Mouse (Mus musculus) embryonic facial prominence, embryonic 10.5 days (tissue): ENCODE data around the gene Rasl10b. TPM values are rescaled to one million over a fixed set of nuclear protein-coding genes. Genes with fewer than 3 reads are reported as not detected.
A peak's percentile ranks its signal among the peaks of the same experiment; 100 is the strongest.

Experiments used
- DNase-seq: peaks from one replicate; pipeline ENCODE4 v3.0.0-alpha.2; 2017; ENCODE audit warnings: low spot score
- H3K27ac ChIP-seq: fragments of 300-500 bp; sonication (generic); replicated peaks from 2 replicates; pipeline ENCODE4 v1.5.1; 2016; ENCODE audit warnings: mild to moderate bottlenecking
- H3K27me3 ChIP-seq: fragments of 300-500 bp; sonication (generic); replicated peaks from 2 replicates; pipeline ENCODE4 v1.6.1; 2016; ENCODE audit warnings: low read depth, mild to moderate bottlenecking; ENCODE audit not compliant: poor library complexity, severe bottlenecking
- H3K36me3 ChIP-seq: fragments of 300-500 bp; sonication (generic); replicated peaks from 2 replicates; pipeline ENCODE4 v1.6.1; 2016; ENCODE audit warnings: mild to moderate bottlenecking, moderate library complexity
- H3K4me1 ChIP-seq: fragments of 300-500 bp; sonication (generic); 2 replicates; pipeline ENCODE4 v1.6.1; 2016
- H3K4me3 ChIP-seq: fragments of 300-500 bp; sonication (generic); 2 replicates; pipeline ENCODE4 v1.5.1; 2016; ENCODE audit warnings: mild to moderate bottlenecking, moderate library complexity
- H3K9me3 ChIP-seq: fragments of 300-500 bp; sonication (generic); 2 replicates; pipeline ENCODE4 v1.6.1; 2016; ENCODE audit warnings: mild to moderate bottlenecking
- WGBS: fragments of 180-500 bp; shearing (Covaris S2); methylation state at CpG from one replicate; pipeline ENCODE4 v1.1.7; 2016; 5-methylcytosine and 5-hydroxymethylcytosine counted together
- polyA plus RNA-seq: library from polyadenylated mRNA; unstranded; fragments of >200 nt; fragmentation: Nextera tagmentation; extraction: Ambion mirVana; gene quantifications from 2 replicates; pipeline ENCODE4 v1.2.1, GENCODE M21; 2016

The Rasl10b gene
- polyA plus RNA-seq, 1 experiment from 2014 or later: 3.1 TPM

DNA sequence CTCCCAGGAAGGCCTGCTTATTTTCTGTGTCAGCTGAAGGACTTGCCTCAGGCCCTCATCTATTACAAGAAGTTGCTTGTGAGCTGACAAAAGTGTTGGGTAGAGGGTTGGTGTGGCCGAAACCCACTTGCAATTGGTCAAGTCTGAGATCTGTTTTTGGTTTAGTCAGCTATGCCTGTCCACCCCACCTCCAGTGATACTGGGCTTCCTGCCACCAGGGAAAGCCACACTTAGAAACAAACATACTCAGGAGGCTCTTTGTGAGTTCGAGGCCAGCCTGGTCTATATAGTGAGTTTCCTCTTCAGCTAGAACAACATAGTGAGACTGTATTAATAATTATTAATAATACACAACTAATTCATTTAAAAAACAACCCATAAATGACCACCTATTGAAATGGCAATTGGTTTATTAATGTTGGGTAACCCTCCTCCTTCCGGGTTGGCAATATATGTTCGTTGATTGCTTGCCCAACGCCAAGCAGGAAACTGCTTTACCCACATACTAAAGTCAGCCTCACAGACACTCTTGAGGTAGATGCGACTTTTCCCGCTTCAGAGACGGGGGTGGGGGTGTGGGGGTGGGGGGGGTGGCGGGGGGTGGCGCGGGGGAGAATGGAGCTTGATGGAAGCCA, 30.6 kb downstream of the Rasl10b start:
- H3K4me3 ChIP-seq: peak overlapping the region; percentile 72
- no peaks in the 10 kb centered on the region for H3K9me3 ChIP-seq
- peaks cover 36% of the 10 kb centered on the region for H3K4me1 ChIP-seq
- H3K27me3 ChIP-seq: peaks cover 59% of the 10 kb centered on the region
- 31% methylated on average over 11 of the region's 11 CpGs for WGBS
- DNase-seq: no peak
- no peaks in the 10 kb centered on the region for H3K36me3 ChIP-seq
- peak overlapping the region; percentile 83; the same call in 1 of the 2 replicates for H3K27ac ChIP-seq

DNA sequence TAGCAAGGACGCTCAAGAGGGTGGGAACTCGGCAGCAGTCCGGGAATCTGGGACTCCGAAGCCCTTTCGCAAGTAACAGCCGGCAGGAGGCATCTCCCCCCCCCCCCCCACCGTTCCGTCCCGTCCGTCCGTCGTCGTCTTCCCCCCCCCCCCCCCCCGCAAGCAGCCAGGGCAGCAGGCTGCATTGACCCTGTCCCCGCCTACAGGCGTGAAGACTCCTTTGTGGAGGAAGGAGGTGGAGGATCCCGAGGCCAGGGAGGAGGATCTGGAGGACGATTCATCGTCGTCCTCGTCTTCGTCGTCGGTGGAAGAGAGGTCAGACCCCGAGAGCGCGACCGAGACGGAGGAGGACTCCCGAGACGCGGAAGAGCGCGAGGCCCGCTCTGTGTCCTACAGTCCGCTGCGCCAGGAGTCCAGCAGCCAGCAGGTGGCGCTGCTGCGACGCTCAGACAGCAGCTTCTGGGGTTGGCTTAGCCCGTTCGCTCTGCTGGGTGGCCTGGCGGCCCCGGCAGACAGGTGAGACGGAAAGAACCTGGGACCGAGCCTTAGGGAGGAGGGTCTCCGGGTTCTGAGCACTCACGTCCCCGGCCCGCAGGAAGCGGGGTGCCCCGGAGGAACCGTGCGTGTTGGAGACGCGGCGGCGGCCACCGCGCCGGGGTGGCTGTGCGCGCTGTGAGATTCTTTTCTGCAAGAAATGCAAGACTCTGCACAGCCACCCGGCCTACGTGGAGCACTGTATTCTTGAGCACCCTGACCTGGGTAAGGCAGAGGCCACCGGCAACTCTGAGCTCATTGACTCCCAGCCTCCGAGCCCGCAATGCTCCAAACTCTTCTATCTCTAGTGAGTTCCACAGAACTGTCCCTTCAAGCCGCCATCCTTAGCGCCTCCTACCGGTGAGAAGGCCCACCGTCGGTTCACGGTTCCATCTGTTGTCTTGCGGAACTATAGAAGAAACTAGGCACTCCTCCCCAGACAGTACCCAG, 31.4 kb downstream of the Rasl10b start:
- WGBS: under 1% methylated on average over 71 of the region's 75 CpGs
- Histone ChIP-seq H3K4me3 (peak overlapping the region; percentile 72), H3K4me1 (peaks cover 41% of the 10 kb centered on the region), H3K27ac (peak overlapping the region; percentile 83), H3K27me3 (peaks cover 65% of the 10 kb centered on the region), H3K36me3 (no peaks in the 10 kb centered on the region), H3K9me3 (no peaks in the 10 kb centered on the region)
- peak; percentile 90 for DNase-seq

DNA sequence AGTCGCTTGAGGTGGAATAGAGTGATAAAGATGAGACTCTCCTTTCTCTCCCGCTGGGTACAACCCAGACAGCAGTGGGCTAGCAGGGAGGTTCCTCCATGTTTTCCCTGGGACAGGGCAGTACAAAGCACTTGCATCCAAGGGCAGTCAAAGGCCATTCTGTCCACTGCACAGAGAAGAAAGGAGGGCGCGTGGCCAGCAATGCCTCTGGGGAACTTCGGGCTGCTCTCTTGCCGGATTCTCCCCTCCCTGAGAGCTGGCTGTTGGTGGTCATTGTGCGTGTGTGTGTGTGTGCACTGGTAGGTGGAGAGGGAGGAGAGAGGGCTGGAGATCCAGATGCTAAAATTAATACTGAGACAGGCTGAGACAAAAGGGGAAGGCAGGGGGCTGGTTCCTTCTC, 32.3 kb downstream of the Rasl10b start:
- H3K4me3 ChIP-seq: 0 out of 2 replicates have a peak overlapping the region, but pooled peaks have one; percentile 72
- H3K27ac ChIP-seq: no peak overlapping the region
- H3K4me1 ChIP-seq: peaks cover 41% of the 10 kb centered on the region
- 42% methylated on average over 7 of the region's 7 CpGs for WGBS
- DNase-seq: no peak
- peaks cover 67% of the 10 kb centered on the region for H3K27me3 ChIP-seq
- H3K36me3 ChIP-seq: no peaks in the 10 kb centered on the region
- H3K9me3 ChIP-seq: no peaks in the 10 kb centered on the region

DNA sequence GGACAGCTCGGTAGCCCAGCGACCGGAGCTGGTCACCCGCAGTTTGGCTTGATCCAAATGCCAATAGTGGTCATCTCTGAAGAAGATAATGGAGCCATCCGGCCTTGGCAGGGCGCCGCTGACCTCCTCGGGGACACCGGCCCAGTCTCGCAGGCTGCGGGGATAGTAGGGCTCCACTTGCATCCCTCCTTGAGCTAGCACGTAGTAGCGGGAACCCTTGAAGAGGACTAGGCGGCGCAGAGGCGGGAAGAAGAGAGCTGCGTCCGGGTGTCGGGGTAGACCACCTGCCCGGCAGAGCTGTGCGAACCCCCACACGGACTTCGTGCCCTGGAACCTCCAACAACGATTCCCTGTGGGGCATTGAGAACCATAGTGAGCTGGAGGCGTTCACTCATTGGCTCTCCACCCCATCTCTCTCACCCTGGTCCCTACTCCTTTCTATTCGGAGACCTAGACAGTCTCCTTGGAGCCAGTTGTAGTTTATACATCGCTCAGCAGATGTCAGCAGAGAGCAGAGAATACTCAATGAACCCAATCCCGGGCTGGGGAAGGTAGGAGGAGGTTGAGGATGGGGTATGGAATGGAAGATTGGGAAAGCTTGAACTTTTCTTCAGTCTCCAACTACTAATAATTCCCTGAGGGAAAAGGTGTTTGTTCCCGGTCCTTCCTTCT, 33.8 kb downstream of the Rasl10b start:
- peaks cover 51% of the 10 kb centered on the region for H3K4me1 ChIP-seq
- peak overlapping the region; percentile 43 for H3K4me3 ChIP-seq
- H3K27ac ChIP-seq: no peak overlapping the region
- peak; percentile 77 for DNase-seq
- no peaks in the 10 kb centered on the region for H3K9me3 ChIP-seq
- H3K36me3 ChIP-seq: no peaks in the 10 kb centered on the region
- WGBS: 11% methylated on average over 29 of the region's 29 CpGs
- peaks cover 82% of the 10 kb centered on the region for H3K27me3 ChIP-seq

DNA sequence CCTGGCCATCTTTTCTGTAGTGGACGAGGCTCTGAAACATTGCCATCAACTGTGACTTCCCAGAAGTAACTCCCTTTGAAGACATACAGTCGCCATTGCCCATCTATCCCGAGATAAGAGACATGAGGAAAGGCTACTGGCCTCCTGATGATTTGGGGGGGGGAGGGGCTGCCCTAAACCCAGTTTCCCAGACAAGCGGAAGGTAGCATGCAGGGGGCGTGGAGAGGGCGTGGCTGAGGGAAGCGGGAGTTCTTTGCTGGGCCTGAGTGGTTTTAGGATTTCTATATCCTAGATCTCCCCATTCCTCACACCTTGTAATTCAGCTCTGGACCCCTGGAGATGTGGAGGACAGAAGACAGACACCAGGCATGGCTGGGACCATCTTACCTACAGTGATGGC, 34.9 kb downstream of the Rasl10b start:
- Histone ChIP-seq H3K9me3 (no peaks in the 10 kb centered on the region), H3K4me3 (peak overlapping the region; percentile 25; the same call in 1 of the 2 replicates), H3K4me1 (peaks cover 62% of the 10 kb centered on the region), H3K27ac (no peak overlapping the region), H3K27me3 (peaks cover 77% of the 10 kb centered on the region), H3K36me3 (no peaks in the 10 kb centered on the region)
- 12% methylated on average over 7 of the region's 7 CpGs for WGBS
- no peak for DNase-seq

DNA sequence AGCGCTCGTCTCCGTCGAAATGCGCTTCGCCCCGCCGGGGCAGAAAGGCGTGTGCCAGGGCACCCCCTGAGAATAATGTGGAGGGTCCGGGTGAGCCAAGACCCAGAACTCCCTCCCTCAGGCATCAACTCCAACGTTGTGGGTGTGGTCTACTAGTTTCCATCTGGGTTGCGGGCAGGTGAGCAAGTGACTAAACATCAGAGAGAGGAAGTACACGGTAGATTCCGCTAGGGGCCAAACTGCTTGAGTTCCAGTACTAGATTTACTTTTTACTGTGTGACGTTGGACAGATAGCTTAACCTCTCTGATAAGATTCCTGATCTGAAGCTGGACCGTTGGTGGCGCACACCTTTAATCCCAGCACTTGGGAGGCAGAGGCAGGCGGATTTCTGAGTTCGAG, 36.1 kb downstream of the Rasl10b start:
- Histone ChIP-seq H3K27ac (no peak overlapping the region), H3K4me3 (peak overlapping the region; percentile 43), H3K4me1 (peaks cover 70% of the 10 kb centered on the region), H3K36me3 (no peaks in the 10 kb centered on the region), H3K9me3 (no peaks in the 10 kb centered on the region), H3K27me3 (peaks cover 70% of the 10 kb centered on the region)
- no peak for DNase-seq
- WGBS: 30% methylated on average over 19 of the region's 19 CpGs

DNA sequence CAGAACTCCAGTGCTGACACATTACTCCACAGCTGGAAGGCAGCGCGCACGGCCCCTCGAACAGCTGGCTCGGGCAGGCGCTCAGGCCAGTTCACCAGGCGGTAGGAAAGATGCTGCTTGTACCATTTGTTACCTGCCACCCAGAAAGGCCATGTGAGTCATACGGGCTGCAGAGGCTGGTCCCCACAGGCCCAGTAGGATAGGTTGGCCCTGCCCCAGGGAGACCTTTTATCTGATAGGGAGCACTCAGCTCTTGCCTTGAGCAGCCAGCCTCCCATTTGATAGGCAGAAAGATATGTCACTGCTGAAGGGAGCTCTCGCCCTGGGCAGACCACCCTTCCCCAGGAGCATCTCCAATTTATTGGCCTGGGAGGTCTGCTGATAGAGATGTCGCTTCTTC, 38.7 kb downstream of the Rasl10b start:
- H3K27me3 ChIP-seq: peaks cover 54% of the 10 kb centered on the region
- peak overlapping the region; percentile 78; the same call in 1 of the 2 replicates for H3K27ac ChIP-seq
- H3K4me1 ChIP-seq: peaks cover 58% of the 10 kb centered on the region
- no peak for DNase-seq
- 59% methylated on average over 10 of the region's 10 CpGs for WGBS
- H3K4me3 ChIP-seq: no peak overlapping the region
- H3K9me3 ChIP-seq: no peaks in the 10 kb centered on the region
- no peaks in the 10 kb centered on the region for H3K36me3 ChIP-seq

DNA sequence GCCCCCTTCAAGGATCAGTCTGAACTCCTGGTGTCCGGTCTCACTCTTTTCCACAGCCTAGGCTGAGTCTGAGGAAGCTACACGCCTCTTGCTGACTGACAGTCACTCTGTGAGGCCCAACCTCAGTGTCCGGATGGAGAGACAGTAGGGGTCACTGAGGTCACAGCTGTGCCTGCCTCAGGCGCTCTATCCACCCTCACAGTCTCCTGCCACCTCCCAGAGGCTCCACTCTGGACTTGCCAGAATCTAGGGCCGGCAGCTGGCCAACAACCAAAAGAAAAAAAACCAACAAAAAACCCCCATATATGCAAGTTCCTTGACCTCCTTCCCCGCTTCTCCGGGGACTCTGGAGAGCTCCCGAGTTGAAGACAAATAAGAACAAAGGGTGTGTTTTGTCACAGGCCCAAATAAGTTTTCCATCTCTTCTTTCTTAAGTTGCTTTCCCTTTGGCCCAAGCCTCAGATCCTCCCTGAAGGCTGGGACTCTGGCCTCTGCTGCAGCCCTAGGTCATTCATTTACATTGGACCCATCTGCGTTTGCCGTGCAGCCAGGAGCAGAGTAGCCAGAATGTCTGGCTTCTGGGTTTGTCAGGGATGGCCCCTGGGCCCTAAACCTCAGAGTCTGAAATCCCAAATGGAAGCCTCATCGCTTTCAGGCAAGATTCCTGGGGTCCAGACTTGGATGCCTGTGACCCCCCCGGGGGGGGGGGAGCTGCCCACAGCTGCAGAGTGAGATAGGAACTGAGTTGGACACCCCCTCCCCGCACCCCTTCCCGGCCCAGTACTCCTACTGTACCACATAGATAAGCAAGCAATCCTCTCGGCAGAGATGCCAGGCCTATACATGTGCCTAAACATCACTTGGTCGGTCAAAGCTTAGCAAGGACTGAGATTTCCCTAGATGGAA, 39.3 kb downstream of the Rasl10b start:
- 28% methylated on average over 16 of the region's 16 CpGs for WGBS
- Histone ChIP-seq H3K36me3 (no peaks in the 10 kb centered on the region), H3K4me1 (peaks cover 54% of the 10 kb centered on the region), H3K27ac (peak overlapping the region; percentile 78), H3K9me3 (no peaks in the 10 kb centered on the region), H3K27me3 (peaks cover 47% of the 10 kb centered on the region), H3K4me3 (no peak overlapping the region)
- DNase-seq: peak; percentile 59

DNA sequence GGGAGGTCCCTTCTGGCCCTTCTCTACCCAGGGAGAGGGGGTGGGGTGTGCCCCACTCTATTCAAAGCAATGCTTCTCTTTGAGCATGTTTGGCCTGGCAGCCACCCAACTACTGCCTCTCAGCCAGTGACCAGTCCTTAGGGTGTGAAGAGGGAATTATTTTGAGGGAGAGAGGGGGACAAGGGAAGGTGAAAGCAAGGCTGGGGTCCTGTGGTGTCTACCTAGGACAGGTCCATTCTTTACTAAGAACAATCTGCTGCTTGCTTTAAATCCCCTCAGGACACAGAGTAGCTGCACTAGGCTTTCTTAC, 39.9 kb downstream of the Rasl10b start:
- Histone ChIP-seq H3K4me3 (no peak overlapping the region), H3K27me3 (peaks cover 41% of the 10 kb centered on the region), H3K36me3 (no peaks in the 10 kb centered on the region), H3K27ac (peak overlapping the region; percentile 78), H3K4me1 (peaks cover 48% of the 10 kb centered on the region), H3K9me3 (no peaks in the 10 kb centered on the region)
- no peak for DNase-seq

DNA sequence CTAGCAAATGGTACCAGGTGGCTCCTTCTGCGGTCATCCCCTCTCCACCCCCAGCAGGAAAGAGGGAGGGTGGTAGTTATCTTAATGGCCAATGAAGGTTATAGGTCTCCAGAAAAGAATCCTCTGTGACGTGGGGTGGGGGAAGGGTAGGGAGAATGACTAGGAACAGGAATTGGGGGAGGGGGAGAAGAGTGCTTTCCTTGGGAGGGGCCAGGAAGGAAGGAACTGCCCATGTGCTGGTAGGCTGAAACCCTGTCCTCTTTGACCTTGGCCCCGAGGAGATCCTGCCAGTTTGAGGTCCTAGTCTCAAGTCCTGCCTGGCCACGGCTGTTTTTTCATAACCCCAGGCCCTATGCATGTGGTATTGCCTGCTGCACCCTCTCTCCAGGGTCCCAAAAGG, 40.4 kb downstream of the Rasl10b start:
- peaks cover 37% of the 10 kb centered on the region for H3K27me3 ChIP-seq
- H3K27ac ChIP-seq: peak overlapping the region; percentile 78
- no peaks in the 10 kb centered on the region for H3K36me3 ChIP-seq
- DNase-seq: peak; percentile 50
- H3K4me1 ChIP-seq: peaks cover 46% of the 10 kb centered on the region
- H3K4me3 ChIP-seq: no peak overlapping the region
- WGBS: 30% methylated on average over 4 of the region's 4 CpGs
- H3K9me3 ChIP-seq: no peaks in the 10 kb centered on the region

DNA sequence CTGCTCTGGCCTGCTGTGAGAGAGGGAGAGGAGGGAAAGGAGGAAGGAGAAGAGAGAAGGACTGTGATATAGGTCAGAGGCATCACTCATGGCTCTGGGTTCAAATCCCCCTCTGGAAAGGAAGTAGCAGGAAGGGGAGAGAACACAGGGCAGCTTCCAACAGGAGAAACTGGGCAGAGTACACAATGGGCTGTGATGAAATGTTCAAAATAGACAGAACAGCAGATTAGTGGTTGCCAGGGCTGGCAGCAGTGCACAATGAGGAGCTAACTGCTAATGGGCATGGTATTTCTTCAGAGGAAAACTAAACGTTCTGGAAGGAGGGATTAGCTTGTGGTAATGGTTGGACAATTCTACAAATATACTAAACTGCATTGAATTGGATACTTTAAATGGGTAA, 41.6 kb downstream of the Rasl10b start:
- Histone ChIP-seq H3K4me1 (peaks cover 51% of the 10 kb centered on the region), H3K27ac (no peak overlapping the region), H3K36me3 (no peaks in the 10 kb centered on the region), H3K27me3 (peaks cover 29% of the 10 kb centered on the region), H3K4me3 (no peak overlapping the region), H3K9me3 (no peaks in the 10 kb centered on the region)
- no peak for DNase-seq
- 49% methylated on average over 1 of the region's 1 CpGs for WGBS

DNA sequence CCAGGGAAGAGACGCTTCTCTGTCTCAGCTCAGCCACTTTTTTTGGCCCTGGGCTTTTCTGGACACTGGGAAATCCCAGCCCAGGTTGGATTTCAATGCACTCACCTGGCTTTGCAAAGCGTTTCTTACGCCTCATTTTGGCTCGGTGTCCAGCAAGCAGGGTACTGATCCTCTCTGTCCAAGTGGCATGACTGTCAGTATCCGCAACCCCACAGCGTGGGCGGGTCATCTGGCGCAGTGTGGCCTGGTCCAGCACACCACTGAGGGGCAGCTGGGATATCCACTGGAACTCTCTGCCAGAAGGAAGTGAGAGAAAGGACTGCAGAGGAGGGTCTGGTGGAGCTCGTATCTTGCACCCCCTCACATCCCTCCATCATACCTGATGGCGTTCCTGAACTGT, 42.3 kb downstream of the Rasl10b start:
- WGBS: 88% methylated on average over 10 of the region's 10 CpGs
- Histone ChIP-seq H3K36me3 (no peaks in the 10 kb centered on the region), H3K27ac (no peak overlapping the region), H3K4me3 (no peak overlapping the region), H3K27me3 (peaks cover 22% of the 10 kb centered on the region), H3K4me1 (peaks cover 58% of the 10 kb centered on the region), H3K9me3 (no peaks in the 10 kb centered on the region)
- no peak for DNase-seq
